Mouse (Mus musculus) right cerebral cortex, postnatal 25 days (tissue): ENCODE measurements around the gene Slc30a1.

ENCODE experiments used
- DNase-seq: peaks from one replicate; pipeline ENCODE4 v3.0.0; 2022

The Slc30a1 gene

DNA sequence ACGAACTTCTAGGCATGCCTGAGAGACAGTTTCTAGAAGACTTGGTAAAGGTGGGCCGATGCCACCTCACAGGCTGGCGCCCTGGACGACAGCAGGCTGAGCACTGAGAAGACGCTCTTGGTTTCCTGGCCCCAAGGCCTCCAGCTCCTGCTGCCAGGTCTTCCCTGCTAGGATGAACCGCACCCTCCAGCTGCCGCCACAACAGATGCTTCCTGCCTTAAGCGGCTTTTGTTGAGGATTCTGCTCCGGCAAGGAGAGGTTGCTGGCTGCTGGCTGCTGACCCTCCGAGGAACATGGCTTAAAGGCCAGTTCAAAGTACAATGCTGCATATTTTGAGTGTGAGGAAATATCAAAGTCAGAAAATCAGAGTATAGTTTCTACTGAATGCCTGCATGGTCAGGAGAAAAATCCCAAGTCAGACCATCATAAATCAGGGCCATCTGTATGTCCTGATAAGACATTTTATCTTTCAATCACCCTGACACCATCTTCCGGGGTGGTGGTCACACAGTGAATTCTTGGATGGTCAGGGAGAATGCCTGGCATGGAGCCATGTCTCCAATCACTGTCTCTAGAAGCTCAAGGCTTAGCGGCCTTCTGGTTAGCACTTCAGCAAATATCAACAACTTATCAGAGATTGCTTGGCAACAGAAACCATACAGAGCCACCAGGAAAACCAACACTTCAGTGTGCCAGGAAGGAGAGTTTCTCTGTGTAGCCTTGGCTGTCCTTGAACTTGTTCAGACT is 9.6 kb upstream of the Slc30a1 start:
- no peak for DNase-seq

DNA sequence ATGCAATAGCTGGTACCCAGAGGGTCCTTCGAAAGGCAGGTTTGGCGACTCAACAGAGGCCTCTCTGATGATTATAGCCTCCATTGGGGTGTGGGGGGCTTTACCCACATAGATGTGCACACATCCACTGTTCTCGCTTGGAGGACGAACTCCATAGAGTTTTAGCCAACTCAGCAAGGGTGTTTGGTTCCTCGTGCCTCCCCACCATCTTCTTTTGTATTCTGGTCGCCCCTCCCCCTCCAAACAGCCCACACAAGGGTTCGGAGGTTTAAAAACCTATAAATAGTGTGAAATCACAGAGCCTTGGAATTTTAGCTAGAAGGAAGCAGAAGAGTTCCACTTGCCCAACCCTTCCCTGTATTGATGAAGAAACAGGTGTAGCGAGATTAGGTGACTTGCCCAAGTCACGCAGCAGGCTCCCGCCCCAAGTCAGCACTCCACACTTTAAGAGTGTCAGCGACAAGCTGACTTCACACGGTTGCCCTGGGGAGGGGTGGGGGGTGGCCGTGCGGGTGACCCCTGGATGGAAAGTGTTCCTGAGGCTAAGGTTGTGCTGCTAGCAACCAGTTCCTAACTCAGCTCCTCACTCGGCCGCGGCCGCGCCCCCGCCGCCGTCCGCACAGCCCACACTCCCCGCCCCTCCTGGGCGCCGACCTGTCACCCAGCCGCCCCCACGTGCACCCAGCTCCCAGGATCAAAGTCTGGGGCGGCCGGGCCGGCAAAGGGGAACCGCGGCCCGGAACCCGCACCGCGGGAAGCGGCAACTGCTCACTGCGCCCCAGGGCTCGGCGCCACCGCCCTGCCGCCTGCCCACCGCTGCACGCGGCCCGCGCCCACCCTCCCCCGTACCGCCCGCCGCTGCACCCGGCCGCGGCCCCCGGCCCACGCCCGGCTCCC is 682 bp upstream of the Slc30a1 start:
- no peak for DNase-seq

- DNase-seq = peak; percentile 75
Observed at GRCm38 (mm10) chr1:191907431-191907810, 854 bp downstream of the Slc30a1 start.

DNA sequence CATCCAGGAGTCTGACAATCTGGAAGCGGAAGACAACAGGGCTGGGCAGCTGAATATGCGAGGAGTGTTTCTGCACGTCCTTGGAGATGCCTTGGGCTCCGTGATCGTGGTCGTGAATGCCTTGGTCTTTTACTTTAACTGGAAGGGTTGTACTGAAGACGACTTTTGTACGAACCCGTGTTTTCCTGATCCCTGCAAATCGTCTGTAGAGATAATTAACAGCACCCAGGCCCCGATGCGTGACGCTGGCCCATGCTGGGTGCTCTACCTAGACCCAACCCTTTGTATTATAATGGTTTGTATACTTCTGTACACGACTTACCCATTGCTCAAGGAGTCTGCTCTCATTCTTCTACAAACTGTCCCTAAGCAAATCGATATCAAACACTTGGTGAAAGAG is 2.3 kb downstream of the Slc30a1 start:
- DNase-seq = no peak

DNA sequence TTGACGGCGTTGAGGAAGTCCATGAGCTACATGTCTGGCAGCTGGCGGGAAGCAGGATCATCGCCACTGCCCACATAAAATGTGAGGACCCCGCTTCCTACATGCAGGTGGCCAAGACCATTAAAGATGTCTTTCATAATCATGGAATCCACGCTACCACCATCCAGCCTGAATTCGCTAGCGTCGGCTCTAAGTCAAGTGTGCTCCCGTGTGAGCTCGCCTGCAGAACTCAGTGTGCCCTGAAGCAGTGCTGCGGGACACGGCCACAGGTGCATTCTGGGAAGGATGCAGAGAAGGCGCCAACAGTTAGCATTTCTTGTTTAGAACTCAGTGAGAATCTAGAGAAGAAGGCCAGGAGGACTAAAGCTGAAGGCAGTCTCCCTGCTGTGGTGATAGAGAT is 2.7 kb downstream of the Slc30a1 start:
- no peak for DNase-seq

- DNase-seq = no peak
Observed at GRCm38 (mm10) chr1:191910646-191911045, 4.1 kb downstream of the Slc30a1 start.

GRCm38 (mm10) chr1:191911067-191911668 is 4.6 kb downstream of the Slc30a1 start:
- no peak for DNase-seq

DNA sequence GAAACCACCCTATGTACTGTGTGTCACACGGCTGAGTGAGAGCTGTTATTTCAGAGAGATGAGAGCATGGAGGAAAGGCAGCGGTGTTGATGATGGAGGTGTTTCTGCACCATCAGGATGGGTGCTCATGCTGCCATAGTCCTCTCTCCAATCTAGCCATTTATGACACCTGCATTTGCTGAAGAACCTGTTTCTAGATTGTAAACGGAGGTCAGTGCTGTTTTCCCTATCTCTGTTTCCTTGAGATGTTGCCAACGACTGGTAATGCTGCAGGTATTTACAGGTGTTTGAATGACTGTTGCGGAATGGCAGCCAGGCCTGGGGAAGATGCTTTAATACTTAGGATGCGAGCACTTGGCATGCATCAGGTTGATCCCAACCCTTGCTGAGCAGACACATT is 8.1 kb downstream of the Slc30a1 start:
- no peak for DNase-seq

DNA sequence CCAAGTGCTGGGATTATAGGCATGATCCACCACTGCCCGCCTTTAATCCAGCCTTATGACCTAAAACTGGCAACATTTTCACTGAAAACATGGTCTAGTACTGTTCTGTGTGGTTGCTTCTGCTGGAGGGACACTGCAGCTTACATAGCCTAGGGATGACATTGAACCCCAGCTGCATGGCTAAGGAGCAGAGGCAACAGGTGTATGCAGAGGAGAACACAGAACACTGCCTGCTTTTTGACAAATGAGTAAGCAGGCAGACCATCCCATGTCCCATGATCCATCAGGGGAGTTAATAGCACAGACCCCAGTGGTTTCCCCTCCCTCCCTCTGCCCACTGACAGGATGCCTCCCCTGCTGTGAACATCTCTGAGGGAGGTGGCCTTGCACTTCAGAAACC is 9.0 kb downstream of the Slc30a1 start:
- DNase-seq = no peak

DNA sequence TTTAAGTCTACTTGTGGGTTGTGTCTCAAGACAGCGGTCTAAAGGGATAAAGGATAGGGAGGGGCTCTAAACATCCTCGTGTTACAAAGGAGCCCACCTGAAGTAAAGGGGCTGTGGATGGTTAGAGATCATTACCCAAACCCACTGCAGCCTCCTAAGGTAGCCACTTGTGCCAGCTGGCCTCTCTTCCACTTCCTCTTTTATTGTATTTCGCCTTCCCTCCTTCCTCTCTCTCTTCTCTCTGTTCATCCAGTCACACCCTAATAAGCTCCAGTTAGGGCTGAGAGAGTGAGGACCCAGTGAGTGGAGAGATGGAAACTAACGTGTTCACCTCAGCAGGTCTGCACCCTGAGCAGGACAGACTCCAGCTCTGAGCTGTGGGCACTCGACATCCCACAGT is 10.3 kb downstream of the Slc30a1 start:
- no peak for DNase-seq

DNA sequence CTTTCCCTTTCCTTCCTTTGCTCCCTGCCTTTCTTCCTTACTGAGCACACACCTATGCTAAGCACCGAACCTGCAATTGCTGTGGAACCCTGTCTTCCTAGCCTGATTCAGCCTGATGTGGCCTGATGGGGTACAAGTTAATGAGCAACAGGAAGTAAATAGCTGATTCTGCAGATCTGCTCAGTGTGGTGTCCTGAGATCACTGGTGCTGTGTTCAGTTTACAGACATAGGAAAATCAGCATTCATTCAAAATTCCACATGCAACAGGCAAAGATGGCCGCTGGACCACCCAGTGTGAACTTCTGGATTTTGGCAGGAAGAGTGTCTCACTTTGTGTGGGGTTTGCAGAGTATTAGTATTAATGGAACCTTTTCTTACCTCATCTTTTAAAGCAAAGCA is 12.8 kb downstream of the Slc30a1 start:
- no peak for DNase-seq

DNA sequence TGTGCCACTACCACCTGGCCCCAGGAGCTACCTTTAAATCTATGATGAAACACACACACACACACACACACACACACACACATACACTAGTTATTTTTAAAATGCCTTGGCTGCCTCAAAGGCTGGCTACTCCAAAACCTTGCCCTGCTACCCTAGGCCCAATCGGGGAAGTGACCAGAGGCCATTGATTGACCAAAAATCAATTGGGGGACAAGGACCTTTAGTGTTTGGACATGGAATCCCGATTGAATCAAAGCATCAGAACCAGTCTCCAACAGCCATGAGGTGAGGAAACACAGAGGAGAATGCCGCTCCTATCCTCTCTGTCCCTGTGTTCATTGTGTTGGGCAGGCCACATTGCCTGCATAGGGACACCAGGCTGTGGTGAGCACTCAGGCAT is 15.1 kb downstream of the Slc30a1 start:
- no peak for DNase-seq

- no peak for DNase-seq
Observed at GRCm38 (mm10) chr1:191925496-191925895, 18.9 kb downstream of the Slc30a1 start.

GRCm38 (mm10) chr1:191926681-191927080 is 20.1 kb downstream of the Slc30a1 start:
- no peak for DNase-seq

DNA sequence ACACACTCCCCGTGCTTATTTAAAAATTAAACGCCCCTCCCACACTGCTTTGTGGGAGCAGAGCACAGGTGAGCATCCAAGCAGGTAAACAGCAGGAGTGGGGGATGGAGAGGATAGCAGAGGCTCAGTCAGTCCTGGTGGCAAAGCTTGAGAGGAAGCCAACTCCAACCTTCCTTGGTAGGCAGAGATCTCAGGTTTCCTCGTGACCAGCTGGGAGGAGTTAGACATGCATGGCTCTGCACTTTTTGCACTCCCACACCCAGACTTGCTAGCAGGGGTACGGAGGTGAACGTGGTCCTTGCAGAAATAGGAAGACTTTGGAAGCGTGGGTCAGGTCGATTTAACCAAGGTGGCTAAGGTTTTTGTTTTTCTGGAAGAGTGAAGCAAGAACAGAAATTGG is 21.8 kb downstream of the Slc30a1 start:
- no peak for DNase-seq

DNA sequence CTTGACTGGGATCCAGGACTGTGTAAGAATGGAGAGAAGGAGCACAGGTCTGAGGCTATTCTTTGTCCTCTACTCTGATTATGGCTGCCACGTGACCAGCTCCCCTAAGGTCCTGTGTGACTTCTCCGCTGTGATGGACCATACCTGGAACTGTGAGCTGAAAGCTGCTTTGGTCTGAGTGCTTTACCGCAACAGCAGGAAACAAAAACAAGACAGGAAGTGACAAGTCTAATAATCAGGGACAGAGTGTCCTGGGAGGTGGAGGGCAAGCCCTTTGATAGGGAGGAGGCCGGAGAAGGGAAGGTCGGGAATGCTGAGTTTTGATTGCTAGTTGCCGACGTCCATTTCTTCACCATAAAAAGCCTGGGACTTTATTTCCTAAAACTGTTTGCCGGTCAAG is 22.5 kb downstream of the Slc30a1 start:
- no peak for DNase-seq

GRCm38 (mm10) chr1:191929897-191930524 is 23.4 kb downstream of the Slc30a1 start:
- DNase-seq = no peak

DNA sequence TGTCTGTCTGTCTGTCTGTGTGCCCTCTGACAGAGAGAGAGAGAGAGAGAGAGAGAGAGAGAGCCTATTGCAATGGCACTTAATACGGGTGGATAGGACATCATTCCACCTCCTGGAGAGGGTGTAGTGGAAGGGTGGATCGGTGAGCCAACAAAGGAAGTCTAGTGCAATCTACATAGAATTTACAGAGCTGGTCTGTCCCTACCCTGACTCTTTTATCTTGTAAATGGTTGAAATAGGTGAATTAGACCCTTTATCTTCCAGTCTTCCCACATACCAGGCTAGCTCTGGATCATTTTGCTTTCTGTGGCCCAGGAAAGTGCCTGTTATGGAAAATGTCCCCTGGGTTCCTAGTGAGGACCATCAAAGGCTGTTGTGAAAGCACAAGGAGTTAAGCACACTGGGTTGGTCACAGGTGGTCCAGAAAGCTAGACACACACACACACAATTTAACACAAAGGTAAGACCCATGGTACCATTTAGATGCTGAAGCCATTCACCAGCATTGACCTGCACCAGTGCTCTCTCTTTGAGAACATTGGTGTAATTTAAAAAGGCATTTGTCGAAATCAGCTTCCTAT is 24.0 kb downstream of the Slc30a1 start:
- DNase-seq = no peak

DNA sequence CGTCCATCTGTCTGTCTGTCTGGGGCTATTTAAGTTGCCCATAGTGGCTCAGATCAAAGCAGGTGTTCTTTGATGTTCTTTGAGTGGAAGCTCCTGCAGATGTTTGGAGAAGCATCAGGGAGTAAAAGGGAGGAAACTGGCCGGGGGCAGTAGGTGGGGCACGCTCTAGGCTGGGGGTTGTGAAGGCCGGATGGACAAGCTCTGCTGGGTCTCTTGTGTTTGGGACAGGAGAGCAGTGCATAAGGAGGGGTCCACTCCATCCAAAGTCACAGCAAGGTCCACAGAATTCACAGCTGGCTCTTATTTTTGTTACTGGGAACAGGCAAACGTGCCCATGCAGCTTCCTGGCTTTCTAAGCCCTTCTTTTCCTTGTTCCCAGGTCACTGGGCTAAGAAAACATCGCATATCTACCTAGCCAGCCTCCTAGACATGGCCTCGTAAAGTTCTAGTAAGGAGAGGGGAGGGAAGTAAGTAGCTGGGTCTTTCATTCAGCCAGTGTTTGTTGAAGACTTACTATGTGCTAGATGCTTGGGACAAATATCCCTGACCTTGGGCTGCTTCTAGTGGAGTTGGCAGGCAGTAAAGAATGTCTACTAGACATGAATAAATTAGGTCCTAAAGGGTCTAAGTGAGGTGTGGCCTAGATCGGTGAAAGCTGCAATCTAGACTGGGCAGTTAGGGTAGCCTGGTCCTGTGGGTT is 25.9 kb downstream of the Slc30a1 start:
- no peak for DNase-seq

DNA sequence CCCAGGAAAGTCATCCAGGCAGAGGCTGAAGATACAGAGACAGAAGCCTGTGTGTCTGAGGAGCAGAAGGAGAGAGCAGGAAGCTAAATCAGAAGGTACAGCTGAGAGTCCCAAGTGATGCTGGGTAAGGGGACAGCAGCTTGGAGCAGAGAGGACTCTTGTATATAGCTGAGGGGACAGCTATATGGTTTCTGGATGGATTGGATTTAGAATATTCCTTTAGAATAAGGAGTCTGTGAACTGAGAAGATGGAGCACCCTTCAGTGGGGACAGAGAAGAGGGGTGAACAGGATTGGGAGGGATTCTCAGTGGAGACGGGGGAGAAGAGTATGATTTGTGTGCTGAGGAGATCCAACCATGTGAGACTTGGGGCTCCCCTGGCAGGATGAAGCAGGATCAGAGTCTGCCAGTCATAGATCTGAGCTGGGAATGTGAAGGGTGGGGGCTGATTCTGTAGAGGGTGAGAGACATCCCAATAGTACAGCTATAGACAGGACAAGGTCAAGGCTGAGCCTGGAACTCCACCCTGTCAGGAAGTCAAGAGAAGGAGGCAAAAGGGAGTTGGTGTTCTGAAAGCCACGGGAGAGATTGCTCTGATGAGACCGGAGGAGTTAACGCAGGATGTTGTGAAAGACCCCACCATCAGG is 26.5 kb downstream of the Slc30a1 start:
- no peak for DNase-seq

DNA sequence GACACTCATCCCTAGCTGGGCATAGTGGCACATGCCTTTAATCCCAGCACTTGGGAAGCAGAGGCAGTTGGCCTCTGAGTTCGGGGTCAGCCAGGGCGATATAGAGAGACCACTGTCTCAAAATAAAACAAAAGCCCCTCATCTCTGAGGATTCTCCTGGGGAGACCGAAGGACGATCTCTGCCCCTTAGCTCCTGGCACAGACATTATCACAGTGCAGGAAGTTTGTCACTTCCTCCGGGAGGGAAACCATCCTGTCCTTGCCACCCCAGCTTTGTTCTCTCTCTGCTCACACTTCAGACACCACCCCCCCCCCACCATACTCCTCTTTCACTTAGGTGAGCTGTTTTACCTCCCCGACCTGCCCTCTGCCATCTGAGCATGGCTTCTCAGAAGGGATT is 37.1 kb downstream of the Slc30a1 start:
- DNase-seq = no peak

GRCm38 (mm10) chr1:191945341-191945740 is 38.8 kb downstream of the Slc30a1 start:
- DNase-seq = no peak
